Mouse (Mus musculus) stomach, embryonic 15.5 days (tissue): ENCODE data around the gene Colq. TPM values are rescaled to one million over a fixed set of nuclear protein-coding genes. Genes with fewer than 3 reads are reported as not detected.

Experiments used
- ATAC-seq: fragments of 200-750 bp; cut with Nextera tagmentation; 2 replicates; pipeline ENCODE4 v1.8.0; 2017; ENCODE audit warnings: low read depth, moderate number of reproducible peaks, moderate TSS enrichment; ENCODE audit not compliant: insufficient read depth, low FRiP score
- H3K27ac ChIP-seq: fragments of 300-500 bp; sonication (generic); 2 replicates; pipeline ENCODE4 v1.5.1; 2015; ENCODE audit warnings: mild to moderate bottlenecking, inconsistent platforms
- H3K27me3 ChIP-seq: fragments of 300-500 bp; sonication (generic); replicated peaks from 2 replicates; pipeline ENCODE4 v1.6.1; 2015; ENCODE audit warnings: inconsistent platforms
- H3K36me3 ChIP-seq: fragments of 300-500 bp; sonication (generic); 2 replicates; pipeline ENCODE4 v1.6.1; 2015; ENCODE audit warnings: inconsistent platforms
- H3K4me1 ChIP-seq: fragments of 300-500 bp; sonication (generic); 2 replicates; pipeline ENCODE4 v1.6.1; 2015; ENCODE audit warnings: inconsistent platforms
- H3K4me2 ChIP-seq: fragments of 300-500 bp; sonication (generic); 2 replicates; pipeline ENCODE4 v1.6.1; 2015; ENCODE audit warnings: mild to moderate bottlenecking, inconsistent platforms
- H3K4me3 ChIP-seq: fragments of 300-500 bp; sonication (generic); replicated peaks from 2 replicates; pipeline ENCODE4 v1.5.1; 2015; ENCODE audit warnings: inconsistent platforms
- H3K9ac ChIP-seq: fragments of 300-500 bp; sonication (generic); 2 replicates; pipeline ENCODE4 v1.6.1; 2015; ENCODE audit warnings: inconsistent platforms
- H3K9me3 ChIP-seq: fragments of 300-500 bp; sonication (generic); 2 replicates; pipeline ENCODE4 v1.6.1; 2016; ENCODE audit warnings: inconsistent platforms
- WGBS: fragments of 180-500 bp; shearing (Covaris S2); methylation state at CpG from one replicate; pipeline ENCODE4 v1.1.7; 2015; 5-methylcytosine and 5-hydroxymethylcytosine counted together
- polyA plus RNA-seq: library from polyadenylated mRNA; unstranded; fragments of >200 nt; fragmentation: Nextera tagmentation; extraction: Ambion mirVana; gene quantifications from 2 replicates; pipeline ENCODE4 v1.2.1, GENCODE M21; 2015

Colq gene
- polyA plus RNA-seq, 1 experiment from 2014 or later = 0.63 TPM

GRCm38 (mm10) chr14:31601908-31602615 is 10.9 kb upstream of the Colq start:
- no peak overlapping the region for H3K27ac ChIP-seq
- H3K9me3 ChIP-seq = no peaks in the 10 kb centered on the region
- 93% methylated on average over 14 of the region's 14 CpGs for WGBS
- no peaks in the 10 kb centered on the region for H3K36me3 ChIP-seq
- H3K4me2 ChIP-seq = no peak overlapping the region
- H3K9ac ChIP-seq = no peak overlapping the region
- no peaks in the 10 kb centered on the region for H3K4me1 ChIP-seq
- no peak overlapping the region for H3K4me3 ChIP-seq
- ATAC-seq = no peak
- no peaks in the 10 kb centered on the region for H3K27me3 ChIP-seq

GRCm38 (mm10) chr14:31597446-31597845 is 6.3 kb upstream of the Colq start:
- H3K36me3 ChIP-seq = no peaks in the 10 kb centered on the region
- no peak for ATAC-seq
- H3K27ac ChIP-seq = no peak overlapping the region
- H3K4me2 ChIP-seq = no peak overlapping the region
- 91% methylated on average over 4 of the region's 4 CpGs for WGBS
- H3K9ac ChIP-seq = no peak overlapping the region
- H3K9me3 ChIP-seq = no peaks in the 10 kb centered on the region
- no peaks in the 10 kb centered on the region for H3K4me1 ChIP-seq
- H3K4me3 ChIP-seq = no peak overlapping the region
- no peaks in the 10 kb centered on the region for H3K27me3 ChIP-seq

- H3K4me1 ChIP-seq = no peaks in the 10 kb centered on the region
- no peaks in the 10 kb centered on the region for H3K27me3 ChIP-seq
- no peak overlapping the region for H3K4me2 ChIP-seq
- ATAC-seq = no peak
- no peak overlapping the region for H3K9ac ChIP-seq
- H3K4me3 ChIP-seq = no peak overlapping the region
- H3K9me3 ChIP-seq = no peaks in the 10 kb centered on the region
- H3K36me3 ChIP-seq = no peaks in the 10 kb centered on the region
- WGBS = 70% methylated on average over 7 of the region's 7 CpGs
- no peak overlapping the region for H3K27ac ChIP-seq
Measured at GRCm38 (mm10) chr14:31596408-31596807, 5.3 kb upstream of the Colq start.

GRCm38 (mm10) chr14:31594693-31595092 is 3.5 kb upstream of the Colq start:
- Histone ChIP-seq H3K36me3 (no peaks in the 10 kb centered on the region), H3K4me2 (no peak overlapping the region), H3K27me3 (no peaks in the 10 kb centered on the region), H3K4me3 (no peak overlapping the region), H3K27ac (no peak overlapping the region), H3K4me1 (no peaks in the 10 kb centered on the region), H3K9me3 (no peaks in the 10 kb centered on the region), H3K9ac (no peak overlapping the region)
- 56% methylated on average over 3 of the region's 3 CpGs for WGBS
- no peak for ATAC-seq

GRCm38 (mm10) chr14:31593036-31593435 is 1.9 kb upstream of the Colq start:
- Histone ChIP-seq H3K27me3 (no peaks in the 10 kb centered on the region), H3K4me1 (no peaks in the 10 kb centered on the region), H3K9me3 (no peaks in the 10 kb centered on the region), H3K9ac (no peak overlapping the region), H3K27ac (no peak overlapping the region), H3K36me3 (no peaks in the 10 kb centered on the region), H3K4me3 (no peak overlapping the region), H3K4me2 (no peak overlapping the region)
- 84% methylated on average over 2 of the region's 2 CpGs for WGBS
- no peak for ATAC-seq

- no peak overlapping the region for H3K27ac ChIP-seq
- no peak overlapping the region for H3K9ac ChIP-seq
- no peak for ATAC-seq
- 84% methylated on average over 8 of the region's 8 CpGs for WGBS
- H3K4me3 ChIP-seq = no peak overlapping the region
- H3K36me3 ChIP-seq = no peaks in the 10 kb centered on the region
- H3K4me1 ChIP-seq = no peaks in the 10 kb centered on the region
- H3K27me3 ChIP-seq = no peaks in the 10 kb centered on the region
- no peak overlapping the region for H3K4me2 ChIP-seq
- no peaks in the 10 kb centered on the region for H3K9me3 ChIP-seq
Measured at GRCm38 (mm10) chr14:31586451-31586850, 4.7 kb downstream of the Colq start.

GRCm38 (mm10) chr14:31583082-31583481 is 8.1 kb downstream of the Colq start:
- WGBS = 76% methylated on average over 8 of the region's 9 CpGs
- no peak for ATAC-seq
- no peaks in the 10 kb centered on the region for H3K27me3 ChIP-seq
- no peak overlapping the region for H3K4me3 ChIP-seq
- no peaks in the 10 kb centered on the region for H3K9me3 ChIP-seq
- no peaks in the 10 kb centered on the region for H3K36me3 ChIP-seq
- no peak overlapping the region for H3K9ac ChIP-seq
- H3K27ac ChIP-seq = no peak overlapping the region
- H3K4me2 ChIP-seq = no peak overlapping the region
- 0 out of 2 replicates have a peak, but pooled peaks cover 3% of the 10 kb centered on the region for H3K4me1 ChIP-seq

GRCm38 (mm10) chr14:31577966-31578735 is 13.0 kb downstream of the Colq start:
- H3K4me2 ChIP-seq = no peak overlapping the region
- 0 out of 2 replicates have a peak, but pooled peaks cover 10% of the 10 kb centered on the region for H3K4me1 ChIP-seq
- no peak for ATAC-seq
- WGBS = 38% methylated on average over 9 of the region's 9 CpGs
- H3K27me3 ChIP-seq = no peaks in the 10 kb centered on the region
- H3K36me3 ChIP-seq = no peaks in the 10 kb centered on the region
- no peak overlapping the region for H3K9ac ChIP-seq
- no peaks in the 10 kb centered on the region for H3K9me3 ChIP-seq
- H3K4me3 ChIP-seq = no peak overlapping the region
- H3K27ac ChIP-seq = no peak overlapping the region

GRCm38 (mm10) chr14:31576846-31577697 is 14.1 kb downstream of the Colq start:
- H3K4me3 ChIP-seq = no peak overlapping the region

GRCm38 (mm10) chr14:31575866-31576265 is 15.3 kb downstream of the Colq start:
- Histone ChIP-seq H3K36me3 (no peaks in the 10 kb centered on the region), H3K4me3 (no peak overlapping the region), H3K9me3 (no peaks in the 10 kb centered on the region), H3K27me3 (no peaks in the 10 kb centered on the region), H3K27ac (no peak overlapping the region), H3K4me1 (0 out of 2 replicates have a peak, but pooled peaks cover 10% of the 10 kb centered on the region), H3K4me2 (no peak overlapping the region), H3K9ac (no peak overlapping the region)
- ATAC-seq = no peak
- 69% methylated on average over 9 of the region's 9 CpGs for WGBS

More at GRCm38 (mm10) chr14:31576846-31577697, 14.1 kb downstream of the Colq start:
- Histone ChIP-seq H3K9ac (no peak overlapping the region), H3K4me2 (no peak overlapping the region), H3K27ac (no peak overlapping the region), H3K4me1 (0 out of 2 replicates have a peak, but pooled peaks cover 10% of the 10 kb centered on the region), H3K36me3 (no peaks in the 10 kb centered on the region), H3K9me3 (no peaks in the 10 kb centered on the region), H3K27me3 (no peaks in the 10 kb centered on the region)
- no peak for ATAC-seq
- 34% methylated on average over 10 of the region's 10 CpGs for WGBS

GRCm38 (mm10) chr14:31574903-31575665 is 16.1 kb downstream of the Colq start:
- Histone ChIP-seq H3K9me3 (no peaks in the 10 kb centered on the region), H3K27ac (no peak overlapping the region), H3K27me3 (no peaks in the 10 kb centered on the region), H3K4me2 (no peak overlapping the region), H3K9ac (no peak overlapping the region), H3K36me3 (no peaks in the 10 kb centered on the region), H3K4me1 (0 out of 2 replicates have a peak, but pooled peaks cover 10% of the 10 kb centered on the region), H3K4me3 (no peak overlapping the region)
- WGBS = 92% methylated on average over 18 of the region's 18 CpGs
- no peak for ATAC-seq
